ENCODE assay signal across 9 mouse cellular contexts in genomic region chr16:85807626-85808025, GRCm38 (mm10). TPM values are rescaled to one million over a fixed set of nuclear protein-coding genes. Genes with fewer than 3 reads are reported as not detected.
DNase-seq lines count a peak whose midpoint lies in the region; ATAC-seq and TF ChIP-seq lines count a peak whose summit lies in the region.
"Had no signal": no experiment of that assay in that cellular context is flagged by ENCODE, and none has a peak within 500 bp of the region (broad histone marks: within the 10 kb centered on the region; RNA-seq: fewer than 3 reads in every experiment).

No protein-coding gene starts in this region.

- H3K4me2 ChIP-seq in midbrain, embryonic 11.5 days: no peak overlapping the region
- H3K4me2 ChIP-seq in midbrain, embryonic 13.5 days (replicated peaks): no peak overlapping the region
- H3K4me2 ChIP-seq in forebrain, postnatal 0 days (ENCODE audit: low read depth): no peak overlapping the region
- H3K4me2 ChIP-seq in limb, embryonic 12.5 days: peak overlapping the region; percentile 34; the same call in 1 of the 2 replicates

- H3K27ac ChIP-seq in midbrain, embryonic 11.5 days (ENCODE audit: low read depth, low read length): no peak overlapping the region
- no peak overlapping the region for H3K27ac ChIP-seq in midbrain, embryonic 13.5 days
- H3K27ac ChIP-seq in forebrain, postnatal 0 days (ENCODE audit: low read depth, low read length): no peak overlapping the region
- H3K27ac ChIP-seq in limb, embryonic 12.5 days: peak overlapping the region; percentile 51; the same call in 1 of the 2 replicates

- peak; percentile 65 for TF ChIP-seq CTCF in forebrain, postnatal 0 days (IDR thresholded peaks at IDR 0.05; ENCODE audit: low read depth)

- no peaks in the 10 kb centered on the region for H3K27me3 ChIP-seq in midbrain, embryonic 11.5 days (ENCODE audit: control insufficient read depth, insufficient read depth, low read length)
- H3K27me3 ChIP-seq in midbrain, embryonic 13.5 days: peaks cover 13% of the 10 kb centered on the region
- no peaks in the 10 kb centered on the region for H3K27me3 ChIP-seq in forebrain, postnatal 0 days (ENCODE audit: insufficient read depth, low read length)
- H3K27me3 ChIP-seq in limb, embryonic 12.5 days: no peaks in the 10 kb centered on the region

- H3K9me3 ChIP-seq in midbrain, embryonic 11.5 days (ENCODE audit: control insufficient read depth, low read length): no peaks in the 10 kb centered on the region
- H3K9me3 ChIP-seq in midbrain, embryonic 13.5 days: no peaks in the 10 kb centered on the region
- H3K9me3 ChIP-seq in forebrain, postnatal 0 days (ENCODE audit: low read length): no peaks in the 10 kb centered on the region
- H3K9me3 ChIP-seq in limb, embryonic 12.5 days: no peaks in the 10 kb centered on the region
- H3K9me3 ChIP-seq: megakaryocyte, embryonic 14.5 days had no signal

- no peaks in the 10 kb centered on the region for H3K36me3 ChIP-seq in midbrain, embryonic 11.5 days (ENCODE audit: control insufficient read depth, insufficient read depth, low read length)
- H3K36me3 ChIP-seq in midbrain, embryonic 13.5 days: no peaks in the 10 kb centered on the region
- no peaks in the 10 kb centered on the region for H3K36me3 ChIP-seq in forebrain, postnatal 0 days (ENCODE audit: insufficient read depth)
- no peaks in the 10 kb centered on the region for H3K36me3 ChIP-seq in limb, embryonic 12.5 days

- no peak for ATAC-seq in midbrain, embryonic 11.5 days (ENCODE audit: low FRiP score)
- no peak for ATAC-seq in midbrain, embryonic 13.5 days
- ATAC-seq in forebrain, postnatal 0 days: no peak
- no peak for ATAC-seq in limb, embryonic 12.5 days (ENCODE audit: insufficient number of reproducible peaks, insufficient read depth, low FRiP score, low TSS enrichment, low read depth)

- H3K4me3 ChIP-seq in midbrain, embryonic 11.5 days (ENCODE audit: low read depth, low read length): no peak overlapping the region
- no peak overlapping the region for H3K4me3 ChIP-seq in midbrain, embryonic 13.5 days (replicated peaks)
- H3K4me3 ChIP-seq in forebrain, postnatal 0 days (ENCODE audit: low read depth, low read length): no peak overlapping the region
- no peak overlapping the region for H3K4me3 ChIP-seq in limb, embryonic 12.5 days (replicated peaks)
- H3K4me3 ChIP-seq: megakaryocyte, embryonic 14.5 days had no signal

- peak; percentile 93 for DNase-seq in midbrain, embryonic 11.5 days (ENCODE audit: low spot score, missing footprints)
- peak; percentile 52 for DNase-seq in adrenal gland, postnatal 25 days
- peak; percentile 73 for DNase-seq in forebrain, postnatal 0 days
- DNase-seq in induced T-regulatory cell, adult 2 months (ENCODE audit: low read depth): peak; percentile 21
- DNase-seq in retina, postnatal 1 day: peak; percentile 65
- no peak for DNase-seq in spleen, adult 12 weeks (ENCODE audit: low spot score)

- H3K4me1 ChIP-seq in midbrain, embryonic 11.5 days (ENCODE audit: control insufficient read depth, insufficient read depth, low read length): peaks cover 5% of the 10 kb centered on the region
- peaks cover 13% of the 10 kb centered on the region for H3K4me1 ChIP-seq in midbrain, embryonic 13.5 days (replicated peaks)
- H3K4me1 ChIP-seq in forebrain, postnatal 0 days (ENCODE audit: insufficient read depth): no peaks in the 10 kb centered on the region
- peaks cover 14% of the 10 kb centered on the region; the same call in 1 of the 2 replicates for H3K4me1 ChIP-seq in limb, embryonic 12.5 days (replicated peaks)

- WGBS in midbrain, embryonic 11.5 days: 24% methylated on average over 2 of the region's 2 CpGs
- WGBS in midbrain, embryonic 13.5 days: 16% methylated on average over 2 of the region's 2 CpGs
- 16% methylated on average over 2 of the region's 2 CpGs for WGBS in forebrain, postnatal 0 days
- 8% methylated on average over 2 of the region's 2 CpGs for WGBS in limb, embryonic 12.5 days

- no peak overlapping the region for H3K9ac ChIP-seq in midbrain, embryonic 11.5 days (ENCODE audit: low read length)
- no peak overlapping the region for H3K9ac ChIP-seq in midbrain, embryonic 13.5 days (replicated peaks)
- H3K9ac ChIP-seq in forebrain, postnatal 0 days: no peak overlapping the region
- H3K9ac ChIP-seq in limb, embryonic 12.5 days (replicated peaks): no peak overlapping the region

RNA-seq across cellular contexts. Expression of gene Adamts1, which starts 4.7 kb away (rescaled TPM):
- 9.4 and 9.7 TPM in 2 replicates for polyA plus RNA-seq in midbrain, embryonic 11.5 days (2014; fragmentation: Nextera tagmentation; extraction: Ambion mirVana)
- polyA plus RNA-seq in midbrain, embryonic 13.5 days (2015; fragmentation: Nextera tagmentation; extraction: Ambion mirVana): 4.4 and 5.3 TPM in 2 replicates
- total RNA-seq in adrenal gland, postnatal 25 days (2021): 13.8 and 16.4 TPM in 2 replicates
- total RNA-seq in forebrain, postnatal 0 days (2014; rRNA removed): 12.5 and 13.8 TPM in 2 replicates
- polyA plus RNA-seq in forebrain, postnatal 0 days (2015; fragmentation: Nextera tagmentation; extraction: Ambion mirVana): 3.7 and 5.1 TPM in 2 replicates
- polyA plus RNA-seq in limb, embryonic 12.5 days (2016; fragmentation: Nextera tagmentation; extraction: Ambion mirVana): 52.4 and 55.7 TPM in 2 replicates
